Mouse (Mus musculus): ENCODE measurements around the gene Zap70. TPM values are rescaled to one million over a fixed set of nuclear protein-coding genes. Genes with fewer than 3 reads are reported as not detected.
"Not testable (repeated sequence)": the region's sequence is repeated elsewhere in the genome, so short reads cannot be mapped to it uniquely, and the experiment has no call there.

Zap70 gene
- polyA plus RNA-seq, 1 experiment from 2014 or later = 0.54 TPM

- Histone ChIP-seq H3K27ac (ENCODE audit: low read length) (no peak overlapping the region), H3K9me3 (ENCODE audit: low read length) (no peaks in the 10 kb centered on the region), H3K4me2 (replicated peaks; ENCODE audit: low read depth, low read length) (no peak overlapping the region), H3K4me3 (ENCODE audit: low read length) (no peak overlapping the region), H3K4me1 (ENCODE audit: insufficient read depth, low read length) (no peaks in the 10 kb centered on the region), H3K27me3 (ENCODE audit: insufficient read depth, low read length) (no peaks in the 10 kb centered on the region), H3K9ac (replicated peaks; ENCODE audit: low read length) (no peak overlapping the region), H3K36me3 (ENCODE audit: insufficient read depth, low read length) (peaks cover 44% of the 10 kb centered on the region)
- ATAC-seq (ENCODE audit: low FRiP score, low TSS enrichment) = no peak
- WGBS = 81% methylated on average over 5 of the region's 5 CpGs
These were observed 52.8 kb downstream of the Zap70 start for GRCm38 (mm10) chr1:36814271-36814903.

GRCm38 (mm10) chr1:36815166-36815565, 53.6 kb downstream of the Zap70 start:
- Histone ChIP-seq H3K4me3 (ENCODE audit: low read length) (no peak overlapping the region), H3K4me2 (replicated peaks; ENCODE audit: low read depth, low read length) (no peak overlapping the region), H3K36me3 (ENCODE audit: insufficient read depth, low read length) (peaks cover 47% of the 10 kb centered on the region), H3K4me1 (ENCODE audit: insufficient read depth, low read length) (no peaks in the 10 kb centered on the region), H3K27me3 (ENCODE audit: insufficient read depth, low read length) (no peaks in the 10 kb centered on the region), H3K27ac (ENCODE audit: low read length) (no peak overlapping the region), H3K9ac (replicated peaks; ENCODE audit: low read length) (no peak overlapping the region), H3K9me3 (ENCODE audit: low read length) (no peaks in the 10 kb centered on the region)
- ATAC-seq (ENCODE audit: low FRiP score, low TSS enrichment) = no peak
- WGBS = 93% methylated on average over 6 of the region's 6 CpGs

- ATAC-seq (ENCODE audit: low FRiP score, low TSS enrichment); H3K4me2 ChIP-seq (replicated peaks; ENCODE audit: low read depth, low read length): not testable (repeated sequence)
- 87% methylated on average over 4 of the region's 4 CpGs for WGBS
These were observed 60.3 kb downstream of the Zap70 start for GRCm38 (mm10) chr1:36821918-36822317.

GRCm38 (mm10) chr1:36824356-36824755, 62.8 kb downstream of the Zap70 start:
- Histone ChIP-seq H3K4me3 (ENCODE audit: low read length) (no peak overlapping the region), H3K9me3 (ENCODE audit: low read length) (no peaks in the 10 kb centered on the region), H3K4me2 (replicated peaks; ENCODE audit: low read depth, low read length) (no peak overlapping the region), H3K36me3 (ENCODE audit: insufficient read depth, low read length) (peaks cover 59% of the 10 kb centered on the region), H3K27me3 (ENCODE audit: insufficient read depth, low read length) (no peaks in the 10 kb centered on the region), H3K9ac (replicated peaks; ENCODE audit: low read length) (no peak overlapping the region), H3K4me1 (ENCODE audit: insufficient read depth, low read length) (no peaks in the 10 kb centered on the region), H3K27ac (ENCODE audit: low read length) (no peak overlapping the region)
- no peak for ATAC-seq (ENCODE audit: low FRiP score, low TSS enrichment)
- 93% methylated on average over 5 of the region's 5 CpGs for whole genome bisulfite sequencing

More at GRCm38 (mm10) chr1:36821918-36822317, 60.3 kb downstream of the Zap70 start:
- not testable (repeated sequence) for H3K4me1 ChIP-seq (ENCODE audit: insufficient read depth, low read length); H3K9me3 ChIP-seq (ENCODE audit: low read length); H3K9ac ChIP-seq (replicated peaks; ENCODE audit: low read length); H3K27me3 ChIP-seq (ENCODE audit: insufficient read depth, low read length); H3K4me3 ChIP-seq (ENCODE audit: low read length); H3K27ac ChIP-seq (ENCODE audit: low read length)
- peaks cover 63% of the 10 kb centered on the region for H3K36me3 ChIP-seq (ENCODE audit: insufficient read depth, low read length)

- H3K36me3 ChIP-seq (ENCODE audit: insufficient read depth, low read length) = peaks cover 43% of the 10 kb centered on the region
- H3K9me3 ChIP-seq (ENCODE audit: low read length) = no peaks in the 10 kb centered on the region
- no peak overlapping the region for H3K9ac ChIP-seq (replicated peaks; ENCODE audit: low read length)
- ATAC-seq (ENCODE audit: low FRiP score, low TSS enrichment) = no peak
- no peaks in the 10 kb centered on the region for H3K4me1 ChIP-seq (ENCODE audit: insufficient read depth, low read length)
- no peak overlapping the region for H3K27ac ChIP-seq (ENCODE audit: low read length)
- H3K4me2 ChIP-seq (replicated peaks; ENCODE audit: low read depth, low read length) = no peak overlapping the region
- H3K27me3 ChIP-seq (ENCODE audit: insufficient read depth, low read length) = no peaks in the 10 kb centered on the region
- WGBS = 65% methylated on average over 14 of the region's 14 CpGs
- H3K4me3 ChIP-seq (ENCODE audit: low read length) = no peak overlapping the region
These were observed 69.6 kb downstream of the Zap70 start for GRCm38 (mm10) chr1:36830913-36831866.

Other genes with a start within 250 kb of the Zap70 start
- gene Cnnm3, start 249.9 kb upstream of the Zap70 start, polyA plus RNA-seq (2015; fragmentation: Nextera tagmentation; extraction: Ambion mirVana) = 3.5 and 3.7 TPM in 2 replicates
- gene Ankrd23, start 224.9 kb upstream of the Zap70 start, polyA plus RNA-seq (2015; fragmentation: Nextera tagmentation; extraction: Ambion mirVana) = 15.2 and 21.7 TPM in 2 replicates
- 0.30 and 1.5 TPM in 2 replicates for gene Gm42417, start 222.4 kb upstream of the Zap70 start, polyA plus RNA-seq (2015; fragmentation: Nextera tagmentation; extraction: Ambion mirVana)
- 29.2 and 30.0 TPM in 2 replicates for gene Ankrd39, start 214.4 kb upstream of the Zap70 start, polyA plus RNA-seq (2015; fragmentation: Nextera tagmentation; extraction: Ambion mirVana)
- gene Sema4c, start 203.4 kb upstream of the Zap70 start, polyA plus RNA-seq (2015; fragmentation: Nextera tagmentation; extraction: Ambion mirVana) = 21.4 and 21.9 TPM in 2 replicates
- 1.2 and 1.8 TPM in 2 replicates for gene Fam178b, start 78.6 kb upstream of the Zap70 start, polyA plus RNA-seq (2015; fragmentation: Nextera tagmentation; extraction: Ambion mirVana)
- 681 and 722 TPM in 2 replicates for gene Cox5b, start 70.3 kb upstream of the Zap70 start, polyA plus RNA-seq (2015; fragmentation: Nextera tagmentation; extraction: Ambion mirVana)
- 0.26 TPM in 1 of 2 replicates, not detected in the other for gene 4933424G06Rik, start 51.6 kb upstream of the Zap70 start, polyA plus RNA-seq (2015; fragmentation: Nextera tagmentation; extraction: Ambion mirVana)
- 118 and 123 TPM in 2 replicates for gene Actr1b, start 47.4 kb upstream of the Zap70 start, polyA plus RNA-seq (2015; fragmentation: Nextera tagmentation; extraction: Ambion mirVana)
- 9.6 and 11.5 TPM in 2 replicates for gene Tmem131, start 181.9 kb downstream of the Zap70 start, polyA plus RNA-seq (2015; fragmentation: Nextera tagmentation; extraction: Ambion mirVana)